Mouse (Mus musculus) erythroblast, embryonic 14.5 days (primary cell): Measurements from ENCODE around the gene Rbl2.

Experiments
- GATA1 ChIP-seq: IDR thresholded peaks from 2 replicates; pipeline ENCODE4 v1.6.1; 2012; ENCODE audit warnings: low read length, inconsistent platforms, mixed read lengths
- TAL1 ChIP-seq: IDR thresholded peaks from 3 replicates; pipeline ENCODE4 v1.6.1; 2012; ENCODE audit warnings: low read length, inconsistent platforms, mixed read lengths

- TF ChIP-seq GATA1 (no peak), TAL1 (no peak)
Observed at GRCm38 (mm10) chr8:91077077-91077867, 7.4 kb downstream of the Rbl2 start.
